Mouse (Mus musculus): ENCODE measurements around the gene Atp6v0b. TPM values are rescaled to one million over a fixed set of nuclear protein-coding genes. Genes with fewer than 3 reads are reported as not detected.
A peak's percentile ranks its signal among the peaks of the same experiment; 100 is the strongest.

The Atp6v0b gene
- 100 to 1,000 TPM; 421 to 464 TPM for total RNA-seq (2021)
- long read RNA-seq, experiment 1, transcript Atp6v0b-201 (8 exons, 1,000 nt): major isoform, 342 of 627 reads
- long read RNA-seq, experiment 1, transcript Atp6v0b-209 (3 exons, 560 nt): minor isoform, 6 of 627 reads
- long read RNA-seq, experiment 1, partial matches to known transcripts: 220 of 627 reads
- long read RNA-seq, experiment 1, other reads (novel, unspliced or antisense): 54 of 627 reads
- long read RNA-seq, experiment 2, transcript Atp6v0b-201 (8 exons, 1,000 nt): major isoform, 352 of 532 reads
- long read RNA-seq, experiment 2, partial matches to known transcripts: 134 of 532 reads
- long read RNA-seq, experiment 2, other reads (novel, unspliced or antisense): 45 of 532 reads

GRCm38 (mm10) chr4:117887133-117887532 lies at the start of gene Atp6v0b:
TSS of gene Atp6v0b (minus strand) at chr4:117887333.
- DNase-seq (ENCODE audit: low spot score in 2 of 2): peak; percentile 95 to 98

GRCm38 (mm10) chr4:117934081-117934480 lies 46.9 kb upstream of the Atp6v0b start:
- no peak for DNase-seq (ENCODE audit: low spot score in 2 of 2)

- DNase-seq (ENCODE audit: low spot score in 2 of 2): no peak
These were observed 46.1 kb upstream of the Atp6v0b start for GRCm38 (mm10) chr4:117933248-117933647.

- no peak for DNase-seq (ENCODE audit: low spot score in 2 of 2)
These were observed 42.3 kb upstream of the Atp6v0b start, which contains the start of gene Artn for GRCm38 (mm10) chr4:117929391-117929881. TSS of gene Artn (minus strand) at chr4:117929763.

- peak; percentile 59 to 62 for DNase-seq (ENCODE audit: low spot score in 2 of 2)
These were observed 41.6 kb upstream of the Atp6v0b start for GRCm38 (mm10) chr4:117928699-117929241.

- DNase-seq (ENCODE audit: low spot score in 2 of 2): no peak
These were observed 41.1 kb upstream of the Atp6v0b start for GRCm38 (mm10) chr4:117928234-117928633.

GRCm38 (mm10) chr4:117926545-117927482 lies 39.7 kb upstream of the Atp6v0b start:
- peak; percentile 60 to 67 for DNase-seq (ENCODE audit: low spot score in 2 of 2)

GRCm38 (mm10) chr4:117924916-117925315 lies 37.8 kb upstream of the Atp6v0b start:
- DNase-seq (ENCODE audit: low spot score in 2 of 2): no peak

- DNase-seq (ENCODE audit: low spot score in 2 of 2): no peak
These were observed 36.3 kb upstream of the Atp6v0b start for GRCm38 (mm10) chr4:117923450-117923849.

- DNase-seq (ENCODE audit: low spot score in 2 of 2): no peak
These were observed 34.2 kb upstream of the Atp6v0b start for GRCm38 (mm10) chr4:117921358-117921757.

GRCm38 (mm10) chr4:117918762-117919161 lies 31.6 kb upstream of the Atp6v0b start:
- no peak for DNase-seq (ENCODE audit: low spot score in 2 of 2)

- DNase-seq (ENCODE audit: low spot score in 2 of 2): no peak
These were observed 31.1 kb upstream of the Atp6v0b start for GRCm38 (mm10) chr4:117918261-117918660.

GRCm38 (mm10) chr4:117917847-117918246 lies 30.7 kb upstream of the Atp6v0b start:
- no peak for DNase-seq (ENCODE audit: low spot score in 2 of 2)

- no peak for DNase-seq (ENCODE audit: low spot score in 2 of 2)
These were observed 30.3 kb upstream of the Atp6v0b start for GRCm38 (mm10) chr4:117917402-117917801.

- no peak for DNase-seq (ENCODE audit: low spot score in 2 of 2)
These were observed 29.3 kb upstream of the Atp6v0b start for GRCm38 (mm10) chr4:117916386-117916785.

- DNase-seq (ENCODE audit: low spot score in 2 of 2): no peak
These were observed 28.5 kb upstream of the Atp6v0b start for GRCm38 (mm10) chr4:117915489-117916105.

GRCm38 (mm10) chr4:117914591-117915442 lies 27.7 kb upstream of the Atp6v0b start, which contains the start of gene Ipo13:
TSS of gene Ipo13 (minus strand) at chr4:117914999.
- DNase-seq (ENCODE audit: low spot score in 2 of 2): peak; percentile 89 to 93

GRCm38 (mm10) chr4:117914031-117914430 lies 26.9 kb upstream of the Atp6v0b start:
- no peak for DNase-seq (ENCODE audit: low spot score in 2 of 2)

GRCm38 (mm10) chr4:117913421-117913820 lies 26.3 kb upstream of the Atp6v0b start:
- no peak for DNase-seq (ENCODE audit: low spot score in 2 of 2)
